Comparison of ENCODE assay signal across 19 mouse cellular contexts in the genomic region with DNA sequence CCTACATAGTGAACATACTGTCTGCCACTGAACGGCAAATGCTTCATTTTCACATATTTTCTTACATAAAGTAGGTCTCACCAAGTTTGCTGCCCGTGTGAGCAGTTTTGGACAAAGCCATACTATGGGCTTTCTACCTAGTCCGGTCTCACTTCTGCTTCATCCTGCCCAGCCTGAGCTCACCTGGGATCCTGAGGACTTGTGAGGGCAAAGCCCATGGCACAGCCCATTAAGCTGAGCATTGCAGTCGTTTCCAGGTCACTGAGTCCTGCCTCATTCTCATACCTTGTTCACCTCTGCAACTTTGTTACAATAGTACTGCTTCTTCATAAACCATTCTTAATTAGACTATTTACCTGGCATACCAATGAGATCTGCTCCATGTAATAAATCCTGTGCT.
"Had no signal": no experiment of that assay in that cellular context is flagged by ENCODE, and none has a peak within 500 bp of the region (broad histone marks: within the 10 kb centered on the region; RNA-seq: fewer than 3 reads in every experiment).

No protein-coding gene starts in this region.

- H3K36me3 ChIP-seq: lung, embryonic 15.5 days; midbrain, embryonic 10.5 days; midbrain, embryonic 13.5 days; neural tube, embryonic 15.5 days; stomach, embryonic 15.5 days had no signal

- H3K27ac ChIP-seq: left cerebral cortex, adult 2 months; liver, embryonic 14.5 days; lung, embryonic 15.5 days; midbrain, embryonic 10.5 days; midbrain, embryonic 13.5 days; neural tube, embryonic 15.5 days; stomach, embryonic 15.5 days had no signal

- DNase-seq: layer of hippocampus, postnatal 36 days; lung, adult 18-20 months; lung, postnatal 10 days; lung, postnatal 36 days; right cerebral cortex, adult 18-20 months; right cerebral cortex, postnatal 14 days; right cerebral cortex, postnatal 4 days; thymus, postnatal 36 days had no signal

- H3K4me3 ChIP-seq: left cerebral cortex, adult 2 months; lung, embryonic 15.5 days; megakaryocyte, embryonic 14.5 days; midbrain, embryonic 10.5 days; midbrain, embryonic 13.5 days; myocyte; neural tube, embryonic 15.5 days; stomach, embryonic 15.5 days had no signal

- H3K4me2 ChIP-seq: lung, embryonic 15.5 days; midbrain, embryonic 13.5 days; neural tube, embryonic 15.5 days; stomach, embryonic 15.5 days had no signal

- ATAC-seq: intestine, postnatal 0 days; midbrain, embryonic 13.5 days; midbrain, embryonic 16.5 days had no signal

- H3K9me3 ChIP-seq: lung, embryonic 15.5 days; midbrain, embryonic 10.5 days; midbrain, embryonic 13.5 days; neural tube, embryonic 15.5 days; stomach, embryonic 15.5 days had no signal

- H3K9ac ChIP-seq: liver, embryonic 14.5 days; lung, embryonic 15.5 days; midbrain, embryonic 13.5 days; neural tube, embryonic 15.5 days; stomach, embryonic 15.5 days had no signal

- H3K4me1 ChIP-seq: megakaryocyte, embryonic 14.5 days; midbrain, embryonic 13.5 days; neural tube, embryonic 15.5 days; stomach, embryonic 15.5 days had no signal

- H3K27me3 ChIP-seq: lung, embryonic 15.5 days; megakaryocyte, embryonic 14.5 days; midbrain, embryonic 13.5 days; neural tube, embryonic 15.5 days; stomach, embryonic 15.5 days had no signal
